Mouse (Mus musculus) thymus, adult 18-20 months (tissue): Measurements from ENCODE around the gene Samd13.
A peak's percentile ranks its signal among the peaks of the same experiment; 100 is the strongest.

Experiments used
- DNase-seq, 2 experiments: peaks; one replicate each; pipeline ENCODE4 v3.0.0; 2022; ENCODE audit warnings: mixed read lengths in 2 of 2

Samd13 gene

GRCm38 (mm10) chr3:146684811-146685675, at the start of gene Samd13:
Gene Samd13, minus strand, starts transcription at chr3:146685592.
- peak; percentile 48 to 55 for DNase-seq

DNA sequence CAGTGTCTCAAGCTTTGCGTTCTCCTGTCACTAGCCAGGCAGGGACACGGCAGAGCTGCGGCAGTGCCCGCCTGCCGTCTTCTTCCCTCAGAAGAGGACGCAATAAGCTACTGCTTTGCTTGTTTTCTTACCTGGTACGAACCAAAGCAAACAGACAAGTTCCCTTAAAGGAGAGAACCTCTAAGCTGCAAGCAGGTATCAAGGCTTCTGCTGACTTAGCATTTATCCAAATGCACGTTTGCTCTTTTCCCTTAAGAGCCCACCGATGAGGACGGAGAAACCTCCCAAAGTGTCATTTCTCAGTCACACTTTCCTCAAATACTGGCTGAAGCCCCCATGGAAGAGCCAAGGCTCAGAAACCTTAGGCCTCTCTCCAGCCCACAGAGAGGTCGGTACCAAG, 46.1 kb upstream of the Samd13 start:
- DNase-seq: no peak

GRCm38 (mm10) chr3:146723037-146723436, 37.6 kb upstream of the Samd13 start:
- DNase-seq: no peak

DNA sequence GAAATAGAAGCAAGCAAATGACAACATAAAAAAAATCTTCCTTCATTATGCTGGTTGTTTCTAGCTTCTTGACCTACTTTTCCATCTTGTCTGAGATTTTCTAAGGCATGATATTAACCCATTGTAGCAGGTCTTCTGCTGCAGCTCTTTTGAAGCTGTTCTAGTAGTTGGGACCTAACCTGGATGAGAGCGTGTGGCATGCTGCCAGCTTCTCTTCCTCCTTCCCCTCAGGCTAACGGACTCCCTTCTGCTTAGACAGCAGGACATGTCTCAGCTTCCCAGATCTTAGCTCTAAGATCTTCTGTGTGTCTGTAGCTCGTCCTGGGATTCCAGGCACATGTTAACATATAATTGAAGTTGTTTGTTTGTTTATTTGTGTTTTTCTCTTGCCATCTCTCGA, 34.3 kb upstream of the Samd13 start:
- DNase-seq: no peak

- no peak for DNase-seq
Measured at GRCm38 (mm10) chr3:146718251-146718650, 32.9 kb upstream of the Samd13 start.

DNA sequence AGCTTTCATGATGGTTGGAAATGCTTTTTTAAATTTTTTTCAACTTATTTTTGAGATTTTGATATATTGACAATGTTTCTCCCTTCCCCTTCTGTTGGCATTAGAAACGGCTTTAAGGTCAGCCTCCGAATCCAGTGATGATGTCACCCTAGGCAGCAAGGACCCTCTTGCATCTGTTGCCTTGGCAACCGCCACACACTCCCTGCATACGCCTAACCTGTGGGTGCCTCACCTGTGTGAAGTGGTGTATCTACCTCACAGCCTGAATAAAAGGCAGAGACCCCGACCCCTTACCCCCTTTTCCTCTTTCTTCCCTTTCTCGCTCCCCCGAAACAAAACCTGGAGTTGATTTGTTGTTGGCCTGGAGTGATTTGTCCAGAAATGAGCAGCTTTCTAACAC, 26.9 kb upstream of the Samd13 start:
- no peak for DNase-seq

GRCm38 (mm10) chr3:146711559-146711958, 26.2 kb upstream of the Samd13 start:
- no peak for DNase-seq

DNA sequence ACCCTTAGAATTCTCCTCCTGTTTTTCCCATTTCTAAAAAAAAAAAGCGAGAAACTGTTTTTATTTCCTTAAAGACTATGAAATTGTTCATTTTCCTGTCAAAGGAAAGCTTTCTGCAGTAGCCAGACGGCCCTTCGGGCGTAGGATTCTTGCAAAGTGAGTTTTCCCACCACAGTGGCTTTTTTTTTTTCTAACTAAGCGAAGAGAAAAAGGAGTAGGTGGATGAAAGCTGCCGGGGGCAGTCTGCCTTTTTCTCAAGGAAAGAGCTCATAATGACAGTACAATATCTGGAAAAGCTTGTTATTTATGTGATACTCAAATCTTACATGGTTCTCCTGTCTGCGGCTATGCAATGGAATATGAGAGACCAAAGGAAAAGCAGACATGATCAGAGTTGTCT, 25.7 kb upstream of the Samd13 start:
- DNase-seq: no peak

GRCm38 (mm10) chr3:146709086-146709485, 23.7 kb upstream of the Samd13 start:
- DNase-seq: no peak

DNA sequence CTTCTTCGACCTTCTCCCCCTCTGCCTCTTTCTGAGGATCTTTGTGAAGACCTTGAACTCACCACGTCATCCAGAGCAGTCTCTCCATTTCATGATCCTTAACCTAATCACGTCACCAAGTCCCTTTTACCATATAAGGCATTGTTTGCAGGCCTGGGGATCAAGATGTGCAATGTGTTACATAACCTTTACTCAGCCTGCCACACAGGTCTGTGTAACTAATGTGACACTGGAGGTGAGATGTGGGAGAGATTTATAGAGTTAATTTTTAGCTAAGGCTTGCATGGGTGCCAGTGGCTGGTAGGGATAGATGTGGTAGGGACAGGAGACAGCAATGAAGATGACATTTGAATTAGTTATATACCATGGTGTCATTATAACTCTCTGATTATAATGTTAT, 23.0 kb upstream of the Samd13 start:
- DNase-seq: no peak

GRCm38 (mm10) chr3:146704099-146704498, 18.7 kb upstream of the Samd13 start:
- DNase-seq: no peak

GRCm38 (mm10) chr3:146700051-146700450, 14.7 kb upstream of the Samd13 start:
- no peak for DNase-seq

GRCm38 (mm10) chr3:146698982-146699381, 13.6 kb upstream of the Samd13 start:
- DNase-seq: no peak

DNA sequence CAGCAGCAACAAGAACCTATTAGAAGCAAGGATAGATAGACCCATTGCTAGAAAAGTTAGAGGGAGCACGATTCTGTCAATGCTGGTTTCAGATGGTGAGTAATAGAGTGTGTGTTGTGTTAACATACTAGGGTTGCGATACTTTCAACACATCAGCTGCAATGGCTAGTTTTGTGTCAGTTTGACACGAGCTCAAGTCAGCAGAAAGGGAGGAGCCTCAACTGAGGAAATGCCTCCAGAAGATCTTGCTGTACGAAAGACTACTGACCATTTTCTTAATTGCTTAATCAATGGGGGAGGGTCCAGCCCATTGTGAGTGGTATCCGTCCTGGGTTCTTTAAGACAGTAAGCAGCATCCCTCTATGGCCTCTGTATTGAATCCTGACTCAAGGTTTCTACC, 7.2 kb upstream of the Samd13 start:
- no peak for DNase-seq

DNA sequence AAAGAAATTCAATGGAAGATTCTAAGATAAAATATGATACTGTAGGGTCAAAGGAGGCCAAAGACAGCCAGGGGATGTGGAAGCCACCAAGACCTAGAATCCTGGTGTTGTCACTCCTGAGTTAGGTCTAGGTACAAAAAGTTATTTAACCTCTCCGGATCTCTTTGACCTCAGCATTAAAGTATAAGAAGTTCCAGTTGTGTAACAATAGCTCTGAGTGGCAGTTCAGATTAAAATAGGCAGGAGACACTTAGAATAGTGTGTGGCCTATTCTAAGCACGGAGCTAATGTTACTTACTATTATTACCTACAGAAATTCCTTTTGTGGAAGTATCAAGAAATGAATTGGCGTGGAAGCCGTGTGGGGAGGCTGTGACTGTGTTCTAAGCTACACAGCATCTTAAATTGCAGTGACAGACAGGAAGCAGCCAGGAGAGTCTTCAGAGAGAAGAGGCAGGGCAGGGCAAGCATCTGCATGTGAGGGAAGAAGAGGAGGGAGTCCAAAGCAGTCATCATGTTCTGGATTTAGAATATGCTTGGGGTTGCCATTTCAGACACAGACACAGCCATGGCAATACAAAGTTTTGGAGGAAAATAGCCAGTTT, 1.8 kb upstream of the Samd13 start:
- DNase-seq: no peak

- DNase-seq: peak in 1 of 2 experiments; percentile 6
Measured at GRCm38 (mm10) chr3:146686428-146686827, 1.0 kb upstream of the Samd13 start.

DNA sequence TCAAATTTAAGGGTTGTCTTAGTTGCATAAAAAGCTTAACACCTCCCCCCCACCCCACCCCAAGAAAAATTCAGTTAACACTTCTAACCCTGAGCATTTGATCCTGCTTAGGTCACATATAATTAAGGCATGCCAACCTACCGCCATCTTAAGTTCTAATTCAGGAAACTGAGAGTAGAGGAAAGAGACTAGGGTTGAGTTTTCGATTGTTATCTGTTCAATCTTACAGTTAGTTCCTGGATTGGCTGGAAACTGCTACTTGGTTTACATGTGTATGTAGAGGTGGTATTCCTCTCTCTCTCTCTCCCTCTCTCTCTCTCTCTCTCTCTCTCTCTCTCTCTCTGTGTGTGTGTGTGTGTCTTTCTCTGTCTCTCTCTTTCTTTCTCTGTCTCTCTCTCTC, 2.3 kb downstream of the Samd13 start:
- no peak for DNase-seq

DNA sequence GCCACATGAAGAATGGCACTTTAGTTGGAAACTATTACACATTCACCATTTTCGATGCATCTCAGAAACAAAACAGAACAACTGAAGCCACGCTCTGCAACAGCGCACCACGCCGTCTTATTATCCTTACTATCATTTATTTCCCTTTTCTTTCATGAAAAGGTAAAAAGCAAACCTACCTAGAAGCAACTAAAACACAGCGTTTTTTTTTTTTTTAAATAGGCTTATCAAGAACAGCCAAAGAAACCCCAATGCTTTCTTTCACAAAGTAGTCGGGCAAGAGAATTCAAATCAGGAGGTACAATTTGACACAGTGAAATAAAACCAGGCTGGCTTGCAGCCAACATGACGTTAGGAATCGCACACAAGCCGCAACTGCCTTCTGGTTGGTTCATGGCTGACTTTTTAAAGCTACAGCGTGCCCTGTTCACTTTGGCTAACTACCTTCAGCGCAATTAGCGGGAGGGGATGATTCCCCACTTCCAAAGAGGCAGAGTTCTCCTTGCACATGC, 3.2 kb downstream of the Samd13 start:
- DNase-seq: peak in 1 of 2 experiments; percentile 35

DNA sequence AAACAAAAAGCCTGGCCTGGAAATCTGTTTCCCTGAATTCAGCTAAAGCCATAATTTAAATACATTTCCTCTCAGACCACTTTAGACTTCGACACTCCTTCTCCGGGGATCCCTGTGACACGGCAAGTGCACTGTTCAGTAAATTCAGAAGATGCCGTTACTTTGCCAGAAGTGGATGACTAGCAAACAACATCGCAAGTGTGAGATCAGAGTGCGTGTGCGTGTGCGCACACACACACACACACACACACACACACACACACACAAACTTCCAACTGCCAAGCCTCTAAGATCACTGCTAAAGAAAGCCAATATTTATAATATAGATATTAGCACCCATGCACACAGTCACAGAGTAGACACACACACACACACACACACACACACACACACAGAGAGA, 3.7 kb downstream of the Samd13 start:
- no peak for DNase-seq

- no peak for DNase-seq
Measured at GRCm38 (mm10) chr3:146680625-146681024, 4.8 kb downstream of the Samd13 start.

DNA sequence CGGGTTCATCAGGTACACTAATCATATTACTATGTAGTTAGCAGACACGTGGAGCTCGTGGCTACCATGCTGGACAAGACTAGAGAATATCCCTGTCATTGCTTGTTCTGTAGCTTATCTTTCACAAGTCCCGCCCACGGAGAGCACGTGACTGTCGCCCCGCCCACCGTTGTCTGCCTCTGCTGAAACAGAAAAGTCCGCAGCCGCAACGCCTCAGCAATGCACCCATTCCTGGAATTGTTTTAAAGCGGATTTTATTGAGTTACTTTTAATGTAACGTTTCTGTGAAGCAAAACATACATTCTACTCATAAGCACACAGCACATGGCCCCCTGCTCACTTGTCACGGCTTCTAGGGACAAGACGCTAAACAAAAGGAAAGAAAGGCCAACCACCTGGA, 5.7 kb downstream of the Samd13 start:
- no peak for DNase-seq

DNA sequence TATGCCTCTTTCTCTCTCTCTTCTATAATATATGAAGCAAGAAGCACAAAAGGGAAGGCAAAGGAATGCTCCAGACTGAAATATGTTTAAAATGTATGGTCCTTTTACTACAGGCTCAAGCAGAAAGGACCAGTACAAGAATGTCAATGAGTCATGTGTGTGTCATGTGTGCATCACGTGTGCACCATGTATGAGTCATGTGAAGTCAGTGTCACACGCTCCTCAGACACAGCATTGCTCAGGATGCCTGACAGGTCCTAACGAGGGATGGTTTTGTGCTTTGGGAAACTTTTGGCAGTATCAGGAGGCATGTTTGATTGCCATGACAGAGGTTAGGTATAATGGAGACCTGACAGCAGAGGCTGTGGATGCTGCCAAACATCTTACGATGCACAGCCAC, 9.2 kb downstream of the Samd13 start:
- no peak for DNase-seq

GRCm38 (mm10) chr3:146675101-146675500, 10.3 kb downstream of the Samd13 start:
- no peak for DNase-seq

DNA sequence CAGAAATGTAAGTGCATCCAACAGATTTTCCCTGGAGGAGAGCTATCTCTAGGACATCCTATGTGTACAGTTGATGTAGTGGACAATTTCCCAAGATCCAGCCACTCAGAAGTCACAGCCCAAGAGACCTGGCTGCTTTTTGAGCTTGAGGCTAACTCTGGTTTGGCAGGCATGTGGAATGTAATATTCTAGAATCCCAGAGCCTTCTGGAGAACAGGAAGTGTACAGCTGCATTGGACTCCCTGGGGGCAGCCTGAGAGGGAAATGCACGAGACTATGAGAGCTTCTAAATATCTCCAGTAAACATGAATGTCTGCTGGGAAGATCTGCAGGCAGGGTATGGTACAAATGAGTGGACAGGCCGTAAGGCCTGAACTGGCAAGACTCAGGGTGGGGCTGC, 14.3 kb downstream of the Samd13 start:
- no peak for DNase-seq
